29 mouse cellular contexts compared by ENCODE assay signal in genomic region chr4:69968424-69968823, GRCm38 (mm10).
DNase-seq lines count a peak whose midpoint lies in the region; ATAC-seq and TF ChIP-seq lines count a peak whose summit lies in the region.
"Had no signal": no experiment of that assay in that cellular context is flagged by ENCODE, and none has a peak within 500 bp of the region (broad histone marks: within the 10 kb centered on the region; RNA-seq: fewer than 3 reads in every experiment).

No protein-coding gene starts in this region.

- WGBS in forebrain, embryonic 16.5 days, result 47% methylated on average over 1 of the region's 1 CpGs
- WGBS in forebrain, postnatal 0 days, result 41% methylated on average over 1 of the region's 1 CpGs
- WGBS in midbrain, embryonic 12.5 days, result 58% methylated on average over 1 of the region's 1 CpGs
- 34% methylated on average over 1 of the region's 1 CpGs for WGBS in midbrain, embryonic 15.5 days

- no peaks in the 10 kb centered on the region for H3K9me3 ChIP-seq in forebrain, embryonic 16.5 days (ENCODE audit: control insufficient read depth, low read length)
- H3K9me3 ChIP-seq in forebrain, postnatal 0 days (ENCODE audit: low read length), result no peaks in the 10 kb centered on the region
- no peaks in the 10 kb centered on the region for H3K9me3 ChIP-seq in midbrain, embryonic 12.5 days
- no peaks in the 10 kb centered on the region for H3K9me3 ChIP-seq in midbrain, embryonic 15.5 days
- H3K9me3 ChIP-seq: embryonic facial prominence, embryonic 13.5 days; forebrain, embryonic 10.5 days; forebrain, embryonic 15.5 days; heart, embryonic 10.5 days; heart, embryonic 13.5 days; hindbrain, embryonic 12.5 days had no signal

- no peak for DNase-seq in forebrain, postnatal 0 days
- DNase-seq in layer of hippocampus, adult 2 months (ENCODE audit: low spot score in 2 of 2), result no peak
- DNase-seq in layer of hippocampus, postnatal 10 days (ENCODE audit: low spot score in 2 of 2), result no peak
- peak; percentile 39 for DNase-seq in brain, embryonic 14.5 days (ENCODE audit: low read depth)
- DNase-seq in gastrocnemius, postnatal 25 days, result no peak
- DNase-seq: adrenal gland, adult 8-10 months; adrenal gland, postnatal 36 days; cerebellum, adult 11 months; cerebellum, adult 2 months; cerebellum, adult 9-11 months; cerebellum, postnatal 25 days; gastrocnemius, adult 2 months; gastrocnemius, postnatal 14 days; heart, adult 2 months; heart, postnatal 14 days had no signal

- ATAC-seq in forebrain, embryonic 16.5 days, result 0 out of 2 replicates have a peak, but pooled peaks have one; percentile 31
- ATAC-seq in forebrain, postnatal 0 days, result no peak
- ATAC-seq in midbrain, embryonic 12.5 days (ENCODE audit: low FRiP score, low read depth), result peak; percentile 56; the same call in 1 of the 2 replicates
- no peak; the same call in 1 of the 2 replicates for ATAC-seq in midbrain, embryonic 15.5 days (replicated peaks)
- ATAC-seq: activated CD4-positive, CD25-positive, alpha-beta regulatory T cell, adult 4 months; CD4-positive, CD25-positive, alpha-beta regulatory T cell, adult 4 months; forebrain, embryonic 15.5 days; hindbrain, postnatal 0 days; inflammation-experienced regulatory T-cells, adult 6 months; intestine, embryonic 16.5 days had no signal

- no peak overlapping the region for H3K9ac ChIP-seq in forebrain, embryonic 16.5 days (replicated peaks; ENCODE audit: low read depth, low read length)
- no peak overlapping the region for H3K9ac ChIP-seq in forebrain, postnatal 0 days
- no peak overlapping the region for H3K9ac ChIP-seq in midbrain, embryonic 12.5 days (replicated peaks)
- no peak overlapping the region for H3K9ac ChIP-seq in midbrain, embryonic 15.5 days
- H3K9ac ChIP-seq: embryonic facial prominence, embryonic 13.5 days; forebrain, embryonic 15.5 days; heart, embryonic 13.5 days; hindbrain, embryonic 12.5 days had no signal

- no peak overlapping the region for H3K4me2 ChIP-seq in forebrain, embryonic 16.5 days (ENCODE audit: low read length)
- no peak overlapping the region for H3K4me2 ChIP-seq in forebrain, postnatal 0 days (ENCODE audit: low read depth)
- no peak overlapping the region for H3K4me2 ChIP-seq in midbrain, embryonic 12.5 days (replicated peaks)
- no peak overlapping the region for H3K4me2 ChIP-seq in midbrain, embryonic 15.5 days
- H3K4me2 ChIP-seq: embryonic facial prominence, embryonic 13.5 days; forebrain, embryonic 15.5 days; heart, embryonic 13.5 days; hindbrain, embryonic 12.5 days had no signal

- H3K36me3 ChIP-seq in forebrain, embryonic 16.5 days (ENCODE audit: control insufficient read depth, insufficient read depth), result no peaks in the 10 kb centered on the region
- H3K36me3 ChIP-seq in forebrain, postnatal 0 days (ENCODE audit: insufficient read depth), result no peaks in the 10 kb centered on the region
- no peaks in the 10 kb centered on the region for H3K36me3 ChIP-seq in midbrain, embryonic 12.5 days
- H3K36me3 ChIP-seq in midbrain, embryonic 15.5 days (replicated peaks), result no peaks in the 10 kb centered on the region
- H3K36me3 ChIP-seq: embryonic facial prominence, embryonic 13.5 days; forebrain, embryonic 10.5 days; forebrain, embryonic 15.5 days; heart, embryonic 10.5 days; heart, embryonic 13.5 days; hindbrain, embryonic 12.5 days had no signal

- no peaks in the 10 kb centered on the region for H3K27me3 ChIP-seq in forebrain, embryonic 16.5 days (replicated peaks; ENCODE audit: control insufficient read depth, insufficient read depth, low read length)
- H3K27me3 ChIP-seq in forebrain, postnatal 0 days (ENCODE audit: insufficient read depth, low read length), result no peaks in the 10 kb centered on the region
- H3K27me3 ChIP-seq in midbrain, embryonic 12.5 days, result no peaks in the 10 kb centered on the region; the same call in none of the 2 replicates
- H3K27me3 ChIP-seq in midbrain, embryonic 15.5 days (replicated peaks), result no peaks in the 10 kb centered on the region
- H3K27me3 ChIP-seq: embryonic facial prominence, embryonic 13.5 days; forebrain, embryonic 15.5 days; heart, embryonic 13.5 days; hindbrain, embryonic 12.5 days had no signal

- no peak overlapping the region for H3K27ac ChIP-seq in forebrain, embryonic 16.5 days (ENCODE audit: low read length)
- no peak overlapping the region for H3K27ac ChIP-seq in forebrain, postnatal 0 days (ENCODE audit: low read depth, low read length)
- H3K27ac ChIP-seq in layer of hippocampus, adult 2 months, result peak overlapping the region; percentile 65
- H3K27ac ChIP-seq in midbrain, embryonic 12.5 days (replicated peaks), result no peak overlapping the region
- no peak overlapping the region for H3K27ac ChIP-seq in midbrain, embryonic 15.5 days
- H3K27ac ChIP-seq: embryonic facial prominence, embryonic 13.5 days; forebrain, embryonic 10.5 days; forebrain, embryonic 15.5 days; gastrocnemius, adult 2 months; heart, adult 2 months; heart, embryonic 10.5 days; heart, embryonic 13.5 days; hindbrain, embryonic 12.5 days; hindbrain, postnatal 0 days had no signal

- no peaks in the 10 kb centered on the region for H3K4me1 ChIP-seq in forebrain, embryonic 16.5 days (replicated peaks; ENCODE audit: control insufficient read depth, insufficient read depth, low read length)
- no peaks in the 10 kb centered on the region for H3K4me1 ChIP-seq in forebrain, postnatal 0 days (ENCODE audit: insufficient read depth)
- peaks cover 2% of the 10 kb centered on the region; the same call in 1 of the 2 replicates for H3K4me1 ChIP-seq in midbrain, embryonic 12.5 days
- H3K4me1 ChIP-seq in midbrain, embryonic 15.5 days, result no peaks in the 10 kb centered on the region
- H3K4me1 ChIP-seq: embryonic facial prominence, embryonic 13.5 days; forebrain, embryonic 15.5 days; heart, embryonic 10.5 days; heart, embryonic 13.5 days; hindbrain, embryonic 12.5 days had no signal

- no peak overlapping the region for H3K4me3 ChIP-seq in forebrain, embryonic 16.5 days (replicated peaks; ENCODE audit: low read length)
- no peak overlapping the region for H3K4me3 ChIP-seq in forebrain, postnatal 0 days (ENCODE audit: low read depth, low read length)
- H3K4me3 ChIP-seq in layer of hippocampus, adult 2 months, result no peak overlapping the region
- no peak overlapping the region for H3K4me3 ChIP-seq in midbrain, embryonic 12.5 days
- H3K4me3 ChIP-seq in midbrain, embryonic 15.5 days, result no peak overlapping the region
- H3K4me3 ChIP-seq: embryonic facial prominence, embryonic 13.5 days; forebrain, embryonic 10.5 days; forebrain, embryonic 15.5 days; gastrocnemius, adult 2 months; heart, adult 2 months; heart, embryonic 10.5 days; heart, embryonic 13.5 days; hindbrain, embryonic 12.5 days had no signal

- no peak for TF ChIP-seq CTCF in forebrain, postnatal 0 days (IDR thresholded peaks at IDR 0.05; ENCODE audit: low read depth)
- TF ChIP-seq CTCF in layer of hippocampus, adult 2 months (conservative IDR thresholded peaks at IDR 0.05), result no peak
- TF ChIP-seq CTCF in brain, embryonic 14.5 days (IDR thresholded peaks at IDR 0.05; ENCODE audit: borderline replicate concordance, extremely low read depth, insufficient read depth, insufficient read length), result no peak

- TF ChIP-seq POLR2A in brain, embryonic 14.5 days (IDR thresholded peaks at IDR 0.05; ENCODE audit: borderline replicate concordance, extremely low read depth, insufficient read depth, insufficient read length, poor library complexity, severe bottlenecking), result no peak

Comparison
In these comparisons a context has a peak if more than half of its experiments do, and no peak if none do; other contexts are left out.
1. ATAC-seq: peak in forebrain, embryonic 16.5 days (single experiment) and midbrain, embryonic 12.5 days (single experiment); none in forebrain, postnatal 0 days (single experiment) and midbrain, embryonic 15.5 days (single experiment).